Mouse (Mus musculus): Measurements from ENCODE around the gene H13. TPM values are rescaled to one million over a fixed set of nuclear protein-coding genes. Genes with fewer than 3 reads are reported as not detected.

The H13 gene
- total and polyA plus RNA-seq, 3 experiments = 116 to 175 (median 137) TPM

- Histone ChIP-seq H3K27ac (ENCODE audit: insufficient read depth, low read depth) (no peak overlapping the region), H3K36me3 (replicated peaks in 1 of 2; ENCODE audit: control insufficient read depth in 1 of 2, insufficient read depth in 1 of 2, low read length in 1 of 2) (no peaks in the 10 kb centered on the region), H3K4me2 (ENCODE audit: insufficient read depth, low read depth, poor library complexity, severe bottlenecking) (no peak overlapping the region), H3K79me2 (replicated peaks; ENCODE audit: control insufficient read depth, extremely low read depth, insufficient read depth, poor library complexity, severe bottlenecking) (no peaks in the 10 kb centered on the region), H3K4me3 (replicated peaks in 1 of 3; ENCODE audit: low read depth in 2 of 3, low read length in 2 of 3, poor library complexity in 1 of 3) (no peak overlapping the region), H3K9ac (ENCODE audit: insufficient read depth, low read depth) (no peak overlapping the region), H3K9me3 (replicated peaks; ENCODE audit: low read length) (no peaks in the 10 kb centered on the region), H3K27me3 (replicated peaks) (peaks cover 44% of the 10 kb centered on the region), H3K4me1 (ENCODE audit: control insufficient read depth in 1 of 2, insufficient read depth in 2 of 2) (peaks cover 0 to 8% of the 10 kb centered on the region in 2 experiments; a peak in 2 of 4 replicates)
- TF ChIP-seq MXI1 (IDR thresholded peaks at IDR 0.05; ENCODE audit: low read depth, low read length) (no peak), EP300 (IDR thresholded peaks at IDR 0.05; ENCODE audit: low read length) (no peak), KAT2A (IDR thresholded peaks at IDR 0.05; ENCODE audit: insufficient replicate concordance, low read length) (no peak), JUND (conservative IDR thresholded peaks at IDR 0.05; ENCODE audit: low read depth, low read length) (no peak), USF1 (IDR thresholded peaks at IDR 0.05; ENCODE audit: low read depth, low read length) (no peak), CTCF (conservative IDR thresholded peaks at IDR 0.05 in 1 of 2, IDR thresholded peaks at IDR 0.05 in 1 of 2; ENCODE audit: low read depth in 2 of 2, low read length in 2 of 2) (peak; percentile 18 to 77; a peak in 2 of 4 replicates), MEF2A (IDR thresholded peaks at IDR 0.05; ENCODE audit: borderline replicate concordance, low read depth, low read length) (no peak), RCOR1 (conservative IDR thresholded peaks at IDR 0.05; ENCODE audit: low read depth, low read length) (no peak), ELF1 (IDR thresholded peaks at IDR 0.05; ENCODE audit: low read depth, low read length) (peak; percentile 20; the same call in 1 of the 2 replicates), NELFE (IDR thresholded peaks at IDR 0.05; ENCODE audit: low read depth, low read length) (no peak), ZC3H11A (IDR thresholded peaks at IDR 0.05; ENCODE audit: low read depth, low read length) (no peak), JUN (IDR thresholded peaks at IDR 0.05; ENCODE audit: insufficient read depth, low read depth, low read length) (no peak), BHLHE40 (IDR thresholded peaks at IDR 0.05; ENCODE audit: low read depth, low read length) (no peak), ZKSCAN1 (IDR thresholded peaks at IDR 0.05; ENCODE audit: borderline replicate concordance, low read depth, low read length) (no peak), POLR2A (IDR thresholded peaks at IDR 0.05; ENCODE audit: low read depth, low read length) (no peak), CHD2 (IDR thresholded peaks at IDR 0.05; ENCODE audit: low read length) (no peak), MAFK (IDR thresholded peaks at IDR 0.05; ENCODE audit: insufficient replicate concordance, low read length) (no peak), NRF1 (IDR thresholded peaks at IDR 0.05; ENCODE audit: low read depth, low read length) (no peak), MAX (IDR thresholded peaks at IDR 0.05; ENCODE audit: low read length) (0 out of 2 replicates have a peak, but pooled peaks have one; percentile 19), POLR2AphosphoS2 (IDR thresholded peaks at IDR 0.05; ENCODE audit: low read depth, low read length) (no peak), PAX5 (IDR thresholded peaks at IDR 0.05; ENCODE audit: low read length) (no peak), MYC (IDR thresholded peaks at IDR 0.05; ENCODE audit: low read depth, low read length) (no peak), TCF12 (IDR thresholded peaks at IDR 0.05; ENCODE audit: low read depth, low read length) (0 out of 2 replicates have a peak, but pooled peaks have one; percentile 15), GABPA (IDR thresholded peaks at IDR 0.05; ENCODE audit: insufficient replicate concordance, low read depth, low read length) (no peak), TBP (conservative IDR thresholded peaks at IDR 0.05; ENCODE audit: low read depth, low read length) (no peak), ZNF384 (IDR thresholded peaks at IDR 0.05; ENCODE audit: low read depth, low read length) (no peak), SMC3 (IDR thresholded peaks at IDR 0.05; ENCODE audit: low read depth, low read length) (peak; percentile 50), USF2 (conservative IDR thresholded peaks at IDR 0.05; ENCODE audit: low read depth, low read length) (no peak), UBTF (IDR thresholded peaks at IDR 0.05; ENCODE audit: low read depth, low read length) (no peak), E2F4 (IDR thresholded peaks at IDR 0.05; ENCODE audit: insufficient replicate concordance, low read depth, low read length) (no peak), HCFC1 (IDR thresholded peaks at IDR 0.05; ENCODE audit: low read depth, low read length) (no peak), MAZ (IDR thresholded peaks at IDR 0.05; ENCODE audit: low read depth, low read length) (no peak), ETS1 (conservative IDR thresholded peaks at IDR 0.05; ENCODE audit: low read depth, low read length) (no peak), IRF4 (IDR thresholded peaks at IDR 0.05; ENCODE audit: low read depth, low read length) (no peak), RAD21 (IDR thresholded peaks at IDR 0.05; ENCODE audit: low read depth, low read length) (peak; percentile 50), ZMIZ1 (IDR thresholded peaks at IDR 0.05; ENCODE audit: low read depth, low read length) (no peak), CHD1 (IDR thresholded peaks at IDR 0.05; ENCODE audit: low read depth, low read length) (no peak), SIN3A (IDR thresholded peaks at IDR 0.05; ENCODE audit: low read length) (no peak)
- in situ Hi-C loops (cut with MboI; ENCODE audit: low pct_ligation_motif_present, low pct_unique_long_range_greater_than_20kb, low sequenced_read_pairs) = no loop called here
- DNase-seq (ENCODE audit: extremely low read depth) = peak; percentile 24
- dilution Hi-C loops (cut with MboI; ENCODE audit: extremely low pct_ligation_motif_present, extremely low pct_unique_long_range_greater_than_20kb, low sequenced_read_pairs) = no loop called here
These were observed 73.2 kb downstream of the H13 start for GRCm38 (mm10) chr2:152742435-152742834.
